In genomic region chr3:17798399-17798798, GRCm38 (mm10) we compare ENCODE assay signal across 10 mouse cellular contexts.
DNase-seq lines count a peak whose midpoint lies in the region; ATAC-seq and TF ChIP-seq lines count a peak whose summit lies in the region.
"Had no signal": no experiment of that assay in that cellular context is flagged by ENCODE, and none has a peak within 500 bp of the region (broad histone marks: within the 10 kb centered on the region; RNA-seq: fewer than 3 reads in every experiment).

No protein-coding gene starts in this region.

- no peak for TF ChIP-seq POLR2A in embryonic fibroblast, embryonic 13.5 days (IDR thresholded peaks at IDR 0.05; ENCODE audit: low read depth, low read length)

- no peak overlapping the region for H3K4me3 ChIP-seq in embryonic fibroblast, embryonic 13.5 days (ENCODE audit: insufficient read depth, low read length)
- peak overlapping the region; percentile 30 for H3K4me3 ChIP-seq in neural tube, embryonic 13.5 days
- H3K4me3 ChIP-seq: heart, embryonic 13.5 days had no signal

- peak; percentile 59; the same call in 1 of the 2 replicates for TF ChIP-seq CTCF in embryonic fibroblast, embryonic 13.5 days (IDR thresholded peaks at IDR 0.05; ENCODE audit: borderline replicate concordance, insufficient read depth, low read length)

- no peaks in the 10 kb centered on the region for H3K4me1 ChIP-seq in embryonic fibroblast, embryonic 13.5 days (ENCODE audit: control insufficient read depth, insufficient read depth, low read length)
- H3K4me1 ChIP-seq in neural tube, embryonic 13.5 days (replicated peaks): peaks cover 9% of the 10 kb centered on the region

- peaks cover 4% of the 10 kb centered on the region; the same call in 1 of the 2 replicates for H3K27me3 ChIP-seq in neural tube, embryonic 13.5 days

- peak overlapping the region; percentile 94 for H3K4me2 ChIP-seq in neural tube, embryonic 13.5 days
- H3K4me2 ChIP-seq: heart, embryonic 13.5 days had no signal

- intact Hi-C loops in heart, postnatal 10 days (cut with DNase I): loop anchor here (2.0 to 10.0 kb wide), 2 partner anchors 184 to 982 kb away; no protein-coding TSS in a partner anchor

- H3K27ac ChIP-seq in embryonic fibroblast, embryonic 13.5 days (ENCODE audit: insufficient read depth, low read length): no peak overlapping the region
- H3K27ac ChIP-seq in neural tube, embryonic 13.5 days (replicated peaks): peak overlapping the region; percentile 81
- H3K27ac ChIP-seq: heart, embryonic 13.5 days had no signal

- H3K36me3 ChIP-seq in neural tube, embryonic 13.5 days: peaks cover 14% of the 10 kb centered on the region; the same call in 1 of the 2 replicates
- H3K36me3 ChIP-seq: G1E; heart, embryonic 13.5 days had no signal

- 0 out of 2 replicates have a peak, but pooled peaks have one; percentile 15 for ATAC-seq in neural tube, embryonic 13.5 days (ENCODE audit: low read depth)

- H3K9ac ChIP-seq in neural tube, embryonic 13.5 days: peak overlapping the region; percentile 99
- H3K9ac ChIP-seq: heart, embryonic 13.5 days had no signal

- H3K9me3 ChIP-seq in neural tube, embryonic 13.5 days: no peaks in the 10 kb centered on the region
- H3K9me3 ChIP-seq: heart, embryonic 13.5 days had no signal

- DNase-seq in heart, postnatal 10 days: peak; percentile 23 to 39
- no peak for DNase-seq in heart, adult 11 months
- peak; percentile 86 for DNase-seq in ZHBTc4 (ENCODE audit: low read depth, low spot score)
- peak; percentile 65 to 89 for DNase-seq in layer of hippocampus, adult 18-20 months (ENCODE audit: low spot score in 2 of 2)
- no peak for DNase-seq in urinary bladder, postnatal 10 days (ENCODE audit: low spot score)
- no peak for DNase-seq in thymus, postnatal 25 days

- WGBS in neural tube, embryonic 13.5 days: 3% methylated on average over 12 of the region's 12 CpGs

Comparison
In these comparisons a context has a peak if more than half of its experiments do, and no peak if none do; other contexts are left out.
1. DNase-seq: peak in heart, postnatal 10 days (2 of 2), ZHBTc4 (single experiment) and layer of hippocampus, adult 18-20 months (2 of 2); none in heart, adult 11 months (single experiment), urinary bladder, postnatal 10 days (single experiment) and thymus, postnatal 25 days (single experiment).